Mouse (Mus musculus) fat pad, adult 2 months (tissue): Measurements from ENCODE around the gene Slco3a1.
A peak's percentile ranks its signal among the peaks of the same experiment; 100 is the strongest.

Experiments
- DNase-seq: peaks from one replicate; pipeline ENCODE4 v3.0.0-alpha.2; 2011; ENCODE audit warnings: low read depth, low spot score; ENCODE audit errors: extremely low read depth

Gene Slco3a1

DNA sequence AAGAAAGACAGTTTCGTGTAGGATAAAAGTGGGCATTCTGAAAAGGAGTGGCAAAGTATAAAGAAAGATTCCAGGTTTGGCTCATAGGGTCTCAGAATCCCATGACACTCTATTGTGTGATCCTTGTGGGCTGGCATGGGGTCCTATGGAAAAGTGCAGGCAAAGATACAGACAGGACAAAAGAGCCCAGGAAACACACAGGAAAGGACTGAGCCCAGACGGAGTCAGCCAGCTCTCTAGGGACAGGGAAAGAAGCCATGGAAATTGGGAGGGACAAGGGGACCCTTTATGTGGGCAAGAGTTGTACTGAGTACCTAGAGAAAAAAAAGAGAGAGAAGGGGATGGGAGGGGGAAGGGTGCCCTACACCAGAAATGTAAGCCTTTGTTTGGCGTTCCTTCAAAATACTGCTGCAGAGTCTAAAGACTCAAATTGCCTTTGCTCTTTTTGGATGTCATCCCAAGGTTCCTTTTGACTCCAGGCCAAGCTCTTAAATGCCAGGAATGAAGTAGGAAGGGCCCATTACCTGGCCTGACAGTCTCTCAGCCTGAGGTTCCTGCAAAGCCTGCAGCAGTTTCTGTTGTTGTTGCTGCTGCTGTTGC lies 238.6 kb downstream of the Slco3a1 start:
- peak; percentile 49 for DNase-seq

DNA sequence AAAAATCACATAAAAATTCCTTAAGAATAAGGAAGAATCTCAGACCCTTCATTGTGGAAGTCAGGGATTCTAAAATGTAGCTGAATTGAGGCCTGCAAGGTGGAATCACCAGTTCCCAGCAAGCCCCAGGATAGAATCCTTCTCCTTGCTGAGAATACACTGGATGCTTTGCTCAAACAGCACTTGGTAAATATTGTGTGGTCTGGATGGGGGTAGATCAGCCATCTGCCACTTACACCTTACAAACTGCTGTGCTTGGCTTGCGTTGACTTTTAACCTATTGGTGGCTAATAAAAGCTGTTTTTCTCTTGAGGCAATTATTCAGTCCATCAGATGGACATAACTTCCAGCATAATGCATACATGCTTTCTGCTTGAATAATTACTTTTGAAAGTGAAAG lies 240.3 kb downstream of the Slco3a1 start:
- no peak for DNase-seq

DNA sequence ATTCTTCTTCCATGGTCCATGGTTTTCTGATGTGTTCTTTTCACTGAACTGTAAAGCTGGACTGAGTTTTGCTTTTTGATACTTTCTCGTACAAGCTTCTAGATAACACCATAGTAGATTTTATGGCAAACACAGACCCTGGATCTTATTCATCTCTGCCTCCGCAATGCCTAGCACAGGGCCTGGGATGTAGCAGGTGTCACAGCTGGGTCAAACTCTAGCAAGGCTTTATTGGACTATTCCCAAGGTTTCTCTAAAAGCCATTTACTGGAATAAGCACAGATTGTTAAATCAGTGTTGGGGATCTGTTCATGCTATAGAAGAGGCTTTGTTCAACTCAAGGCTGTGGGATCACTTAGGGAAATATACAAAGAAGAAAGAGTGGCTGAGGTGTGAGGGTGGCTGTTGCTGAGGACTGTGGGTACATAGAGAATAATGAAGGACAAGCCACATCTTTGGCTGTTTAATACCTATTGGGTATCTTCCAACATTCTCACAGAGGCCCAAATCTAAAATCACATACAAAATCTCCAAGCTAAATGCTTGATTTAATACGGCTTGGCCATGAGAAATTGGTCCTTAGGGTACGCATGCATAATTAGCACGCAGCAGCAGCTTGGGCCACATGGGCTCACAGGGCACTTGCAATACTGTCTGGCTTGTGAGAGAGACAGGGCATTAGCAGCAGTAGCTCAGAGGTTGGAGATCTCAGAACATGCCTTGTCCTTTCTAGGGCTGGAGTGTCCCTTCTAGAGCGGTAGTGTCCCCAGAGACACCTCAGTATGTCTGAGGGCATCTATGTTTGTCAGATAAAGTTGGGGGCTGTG lies 241.1 kb downstream of the Slco3a1 start:
- DNase-seq, result no peak

DNA sequence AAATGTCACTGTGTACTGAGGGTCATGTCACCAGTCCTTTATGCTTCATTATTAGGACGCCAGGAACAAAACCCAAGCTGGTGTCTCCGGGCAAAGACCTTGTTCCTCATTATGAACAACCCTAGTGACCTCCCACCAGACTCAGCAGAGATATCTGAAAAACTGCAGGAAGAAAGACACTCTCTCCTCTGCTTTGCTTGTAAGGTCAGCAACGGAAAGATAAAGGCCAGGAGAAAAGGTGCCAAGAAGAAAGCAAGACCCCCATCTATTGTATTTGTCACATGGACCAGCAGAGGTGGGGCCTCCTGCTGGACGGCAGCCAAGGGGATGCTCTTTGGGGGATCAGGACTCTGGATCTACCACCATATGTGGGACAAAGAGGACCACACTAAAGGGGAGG lies 243.0 kb downstream of the Slco3a1 start:
- no peak for DNase-seq

DNA sequence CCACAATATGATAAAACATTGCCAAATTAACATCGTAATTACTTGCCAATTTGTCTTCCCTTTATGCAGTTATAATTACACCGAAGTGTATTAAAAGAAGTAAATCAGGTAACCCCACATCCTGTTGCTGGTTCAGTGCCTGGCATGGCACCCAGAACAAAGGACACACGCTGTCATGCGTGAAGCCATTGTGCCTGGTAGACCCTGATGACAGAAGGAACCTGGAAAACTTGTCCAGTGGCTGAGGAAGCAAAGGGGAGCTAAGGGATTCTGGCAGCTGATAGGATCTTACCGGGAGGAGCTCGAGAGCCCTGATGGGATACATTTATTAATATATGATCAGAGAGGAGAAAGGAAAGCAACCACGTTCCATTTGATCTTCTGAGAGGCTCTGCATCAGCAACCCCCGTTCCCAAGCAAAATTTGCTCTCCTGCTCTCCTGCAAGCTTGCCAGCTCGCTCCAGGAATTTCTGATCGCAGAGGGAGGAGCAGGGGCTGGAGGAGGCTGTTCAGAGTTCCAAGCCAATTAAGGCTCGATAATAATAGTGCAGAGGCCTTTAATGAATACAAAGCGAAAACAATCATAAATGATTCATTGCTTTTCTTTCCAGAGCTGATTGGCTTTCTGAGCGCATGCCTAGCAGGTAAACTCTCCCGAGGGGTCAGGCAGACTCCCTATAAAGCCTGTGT lies 250.8 kb downstream of the Slco3a1 start:
- no peak for DNase-seq

DNA sequence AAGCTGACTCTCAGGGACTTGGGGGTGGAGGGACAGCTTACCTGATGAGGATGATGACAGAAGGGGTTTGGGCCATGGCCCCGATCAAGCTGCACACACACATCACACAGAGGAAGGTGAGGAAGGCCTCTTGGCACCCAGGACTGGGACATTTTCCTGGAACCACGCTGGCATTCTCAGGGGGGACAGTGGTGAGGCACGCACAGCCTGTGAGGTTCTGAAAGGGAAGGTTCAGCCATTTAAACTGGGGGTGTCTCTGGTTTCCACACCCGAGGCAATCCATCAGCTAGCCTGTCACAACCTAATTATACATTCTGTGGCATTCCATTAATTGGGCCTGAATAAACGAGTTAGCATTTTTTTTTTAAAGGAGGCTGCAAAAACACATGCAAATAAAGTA lies 251.5 kb downstream of the Slco3a1 start:
- DNase-seq, result no peak

DNA sequence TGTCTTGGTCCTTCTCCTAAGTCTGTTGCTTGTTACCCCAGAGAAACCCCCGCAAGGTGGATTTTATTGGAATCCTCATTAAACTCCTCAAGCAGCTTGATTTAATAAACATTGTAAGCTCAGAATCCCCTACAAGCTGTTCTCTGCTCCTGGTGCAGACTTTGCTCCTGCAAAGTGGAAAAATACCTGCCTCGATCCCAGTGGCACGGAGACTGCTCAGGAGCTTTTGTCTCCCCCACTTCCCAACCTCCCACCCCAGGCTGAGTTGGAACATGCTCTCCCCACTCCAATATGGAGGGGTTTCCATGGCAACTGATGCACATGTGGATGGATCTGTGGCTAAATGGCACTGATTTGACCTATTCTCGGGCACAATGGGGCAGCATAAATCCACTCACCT lies 268.0 kb downstream of the Slco3a1 start:
- no peak for DNase-seq

DNA sequence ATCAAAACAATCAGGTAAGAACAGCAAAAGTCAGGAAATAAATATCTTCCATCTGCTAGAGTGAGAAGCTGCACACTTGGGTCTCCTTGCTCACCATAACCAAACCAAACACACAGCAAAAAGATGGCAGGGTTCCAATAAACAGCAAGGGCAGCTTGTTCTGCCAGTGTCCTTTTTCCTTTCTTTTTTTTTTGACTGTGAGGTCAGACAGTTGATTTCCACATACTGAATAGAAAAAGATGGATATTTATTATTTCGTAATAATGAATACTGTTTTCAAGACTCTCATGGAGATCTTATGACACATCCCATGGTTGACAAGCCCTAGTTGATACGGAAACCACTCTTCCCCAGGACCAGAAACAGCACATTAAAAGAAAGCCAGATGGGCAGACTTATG lies 274.2 kb downstream of the Slco3a1 start:
- no peak for DNase-seq

DNA sequence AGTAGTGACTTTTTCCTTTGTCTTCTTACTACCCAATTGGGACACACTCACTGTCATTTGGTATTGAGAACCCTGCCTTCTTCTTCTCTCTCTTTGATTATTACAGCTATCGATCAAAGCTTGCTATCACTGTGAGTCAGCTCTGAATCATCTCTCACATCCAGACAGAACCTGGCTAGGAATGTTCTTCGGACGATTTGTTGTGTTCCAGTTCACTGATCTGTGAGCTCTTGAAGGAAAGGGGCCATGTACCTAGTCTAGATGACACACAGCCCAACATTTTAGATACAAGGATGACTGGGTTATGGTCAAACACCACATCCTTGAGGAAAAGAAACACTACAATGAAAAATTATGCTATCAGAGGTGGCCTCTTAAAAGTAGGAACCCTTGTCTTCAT lies 275.2 kb downstream of the Slco3a1 start:
- no peak for DNase-seq

DNA sequence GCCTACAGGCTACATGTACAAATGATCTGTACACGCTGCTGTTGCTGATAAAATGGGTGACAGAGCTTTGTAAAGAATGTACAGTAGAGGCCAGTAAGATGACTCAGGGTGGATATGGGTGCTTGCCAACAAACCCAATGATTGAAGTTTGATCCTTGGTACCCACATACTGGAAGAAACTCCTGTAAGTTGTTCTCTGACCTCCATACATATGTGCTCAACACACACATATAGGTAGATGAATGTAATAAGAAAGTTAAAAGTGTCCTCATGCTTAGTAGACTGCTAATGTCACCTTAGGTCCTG lies 284.5 kb downstream of the Slco3a1 start:
- DNase-seq, result no peak

DNA sequence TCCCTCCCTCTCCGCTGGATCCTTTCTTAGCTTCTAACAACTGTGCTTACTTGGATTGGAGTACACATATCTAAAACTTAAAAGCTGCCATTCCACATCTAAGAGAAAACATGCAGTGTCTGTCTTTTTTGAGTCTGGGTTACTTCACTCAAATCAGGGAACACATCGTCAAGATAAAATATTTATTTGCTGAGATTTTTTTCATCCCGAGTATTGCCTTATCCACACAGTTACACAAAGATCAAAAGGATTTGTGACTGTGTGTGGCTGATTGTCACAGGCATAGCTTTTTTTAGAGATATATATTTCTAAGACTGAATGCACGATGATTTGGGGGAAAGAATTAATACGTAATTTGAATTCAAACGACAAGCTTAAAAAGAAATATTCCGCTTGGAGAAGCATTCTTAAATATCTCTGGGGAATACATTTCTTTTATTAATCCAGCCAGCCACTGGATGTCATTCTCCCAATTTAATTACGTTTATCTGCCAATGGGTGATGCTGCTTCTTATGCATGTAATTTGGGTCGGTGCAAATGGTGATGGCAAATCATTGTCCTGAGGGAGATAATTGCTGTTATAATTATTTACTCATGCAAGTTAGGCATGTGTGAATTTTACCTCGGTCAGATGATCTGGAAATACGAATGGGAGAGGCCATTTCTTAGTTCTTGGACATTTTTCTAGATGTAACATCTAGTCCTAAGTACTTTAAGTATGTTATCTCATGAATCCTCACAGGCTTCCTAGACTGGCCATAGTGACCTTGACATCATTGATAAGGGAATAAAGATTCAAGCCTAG lies 285.1 kb downstream of the Slco3a1 start:
- DNase-seq, result no peak

DNA sequence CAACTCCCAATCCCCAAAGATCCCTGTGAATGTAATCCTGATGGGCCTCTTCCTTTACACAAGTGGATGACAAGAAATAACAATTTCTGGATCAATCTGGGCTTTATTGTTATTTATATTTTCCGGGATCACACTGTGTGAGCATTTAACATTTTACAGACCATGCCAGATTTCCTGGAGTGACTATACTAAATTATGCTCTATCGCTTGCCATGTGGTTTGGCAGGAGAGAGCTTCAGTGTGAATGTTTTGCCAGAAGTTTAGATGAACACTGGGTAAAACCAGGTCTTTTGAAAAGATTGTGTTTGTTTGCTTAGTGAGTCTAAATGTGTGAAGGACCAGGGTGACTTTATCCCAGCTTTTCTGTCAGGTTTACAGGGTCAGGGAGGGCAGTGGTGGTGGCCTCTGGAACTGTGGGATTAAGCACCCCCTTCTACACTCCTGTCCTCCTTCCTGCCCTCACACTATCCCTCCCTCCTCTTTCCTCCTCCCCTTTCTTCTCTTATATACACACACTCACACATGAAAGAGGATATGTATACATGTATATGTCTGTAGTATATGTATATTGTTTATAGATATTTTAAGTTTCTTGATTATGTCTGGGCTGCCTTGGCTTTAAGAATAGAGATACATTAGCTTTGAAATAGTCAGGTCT lies 287.9 kb downstream of the Slco3a1 start:
- DNase-seq, result no peak

DNA sequence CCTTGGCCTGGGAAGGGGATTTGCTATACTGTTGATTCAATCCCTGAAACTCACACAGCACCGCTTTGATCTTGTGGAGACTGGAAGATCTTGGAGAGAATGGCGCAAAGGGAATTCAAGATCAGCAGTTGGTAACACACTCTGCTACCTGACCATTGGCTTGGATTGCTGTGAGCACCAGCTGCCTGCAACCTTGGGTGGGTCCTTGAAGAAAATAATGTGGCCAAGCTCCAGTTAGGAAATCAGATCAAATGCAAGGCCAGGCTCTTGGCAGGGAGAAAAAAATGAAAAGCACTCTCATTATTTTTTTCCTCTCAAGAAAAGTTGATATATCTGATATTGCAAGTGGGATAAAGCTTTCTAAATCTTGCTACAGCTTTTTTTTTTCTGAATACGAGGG lies 298.3 kb downstream of the Slco3a1 start:
- DNase-seq, result no peak

DNA sequence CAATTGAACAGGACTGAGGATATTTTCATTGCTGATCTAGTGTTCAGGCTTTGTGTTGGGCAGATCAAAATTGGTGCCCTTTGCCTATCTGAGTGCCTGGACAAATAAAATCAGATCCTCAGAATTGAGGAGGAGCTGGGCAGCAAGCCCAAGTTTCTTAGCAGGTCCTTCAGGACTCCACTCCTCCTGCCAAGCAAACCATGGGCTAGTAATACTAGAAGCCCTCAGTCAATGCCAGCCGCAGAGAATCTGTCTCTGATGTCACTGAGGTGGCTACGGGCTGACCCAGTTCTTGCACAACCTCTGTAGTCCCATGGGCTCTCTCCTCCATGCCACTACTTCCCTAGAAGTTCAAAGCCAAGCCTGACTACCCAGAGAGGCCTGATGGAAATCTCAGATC lies 302.5 kb downstream of the Slco3a1 start:
- DNase-seq, result no peak

DNA sequence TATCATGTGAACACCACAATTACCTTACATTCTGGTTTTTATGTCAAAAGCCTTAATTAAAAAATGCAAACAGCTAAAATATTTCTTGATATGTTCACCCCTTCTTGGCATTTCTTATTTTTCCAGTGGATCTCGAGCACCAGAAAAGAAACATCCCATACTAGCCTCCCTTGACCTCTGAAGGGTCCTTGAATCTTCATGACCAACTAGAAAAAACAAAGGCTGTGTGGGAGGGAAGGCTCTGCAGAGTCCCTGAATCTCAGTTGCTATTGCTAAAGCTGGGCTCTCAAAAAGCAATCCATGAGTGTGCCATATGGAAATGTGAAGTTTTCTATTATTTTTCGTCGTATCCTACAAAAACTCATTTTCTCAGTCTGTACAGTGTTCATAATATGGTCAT lies 313.3 kb downstream of the Slco3a1 start:
- DNase-seq, result no peak

DNA sequence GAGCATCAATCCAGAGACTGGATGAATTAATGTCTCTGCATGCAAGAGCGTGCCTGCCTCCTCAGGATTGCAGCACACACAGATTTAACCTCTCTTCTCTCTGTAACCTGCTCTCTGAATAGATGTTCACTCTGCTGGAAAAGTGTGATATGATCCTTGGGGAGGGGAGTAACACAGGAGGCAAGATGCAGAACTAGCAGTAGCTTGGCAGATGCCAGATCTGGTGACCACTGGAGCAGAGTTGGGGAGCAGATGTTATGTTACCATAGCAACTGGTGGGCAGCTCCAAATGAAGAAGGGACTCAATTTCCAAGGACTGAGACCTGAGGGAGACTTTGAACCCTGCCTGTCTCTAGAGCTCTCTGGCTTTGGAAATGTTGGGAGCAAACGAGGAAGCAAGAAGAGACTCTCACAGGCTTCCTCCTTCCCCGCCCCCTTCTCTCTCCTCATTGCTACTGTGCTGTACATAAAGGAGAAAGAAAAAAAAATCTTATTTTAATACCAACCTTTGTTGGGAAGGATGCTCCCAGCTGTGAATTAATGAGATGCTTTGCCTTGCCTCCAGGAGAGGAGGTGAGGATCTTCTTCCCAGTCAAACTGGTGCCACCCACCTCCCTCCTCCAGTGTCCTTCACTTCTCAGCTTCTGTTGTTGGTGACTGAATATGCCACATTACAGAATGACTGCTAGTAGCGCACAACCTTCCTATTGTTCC lies 314.0 kb downstream of the Slco3a1 start:
- no peak for DNase-seq
